Mouse (Mus musculus) heart, embryonic 13.5 days (tissue): ENCODE measurements around the gene Olfr113. TPM values are rescaled to one million over a fixed set of nuclear protein-coding genes. Genes with fewer than 3 reads are reported as not detected.
"Not testable (repeated sequence)": the region's sequence is repeated elsewhere in the genome, so short reads cannot be mapped to it uniquely, and the experiment has no call there.

Experiments
- ATAC-seq: fragments of 200-750 bp; cut with Nextera tagmentation; 2 replicates; pipeline ENCODE4 v1.8.0; 2017; ENCODE audit warnings: moderate TSS enrichment; ENCODE audit not compliant: insufficient number of reproducible peaks, low FRiP score, low TSS enrichment; ENCODE audit errors: extremely low read depth
- H3K27ac ChIP-seq: fragments of 300-500 bp; sonication (generic); replicated peaks from 2 replicates; pipeline ENCODE4 v1.5.1; 2015; ENCODE audit warnings: moderate library complexity, mild to moderate bottlenecking, inconsistent platforms
- H3K27me3 ChIP-seq: fragments of 300-500 bp; sonication (generic); replicated peaks from 2 replicates; pipeline ENCODE4 v1.6.1; 2015; ENCODE audit warnings: mild to moderate bottlenecking, inconsistent platforms
- H3K36me3 ChIP-seq: fragments of 300-500 bp; sonication (generic); 2 replicates; pipeline ENCODE4 v1.6.1; 2015; ENCODE audit warnings: mild to moderate bottlenecking, inconsistent platforms
- H3K4me1 ChIP-seq: fragments of 300-500 bp; sonication (generic); 2 replicates; pipeline ENCODE4 v1.6.1; 2015; ENCODE audit warnings: inconsistent platforms
- H3K4me2 ChIP-seq: fragments of 300-500 bp; sonication (generic); 2 replicates; pipeline ENCODE4 v1.6.1; 2015; ENCODE audit warnings: inconsistent platforms, mild to moderate bottlenecking, moderate library complexity
- H3K4me3 ChIP-seq: fragments of 300-500 bp; sonication (generic); 2 replicates; pipeline ENCODE4 v1.5.1; 2015; ENCODE audit warnings: moderate library complexity, mild to moderate bottlenecking, inconsistent platforms
- H3K9ac ChIP-seq: fragments of 300-500 bp; sonication (generic); 2 replicates; pipeline ENCODE4 v1.6.1; 2015; ENCODE audit warnings: inconsistent platforms, mild to moderate bottlenecking, moderate library complexity
- H3K9me3 ChIP-seq: fragments of 300-500 bp; sonication (generic); 2 replicates; pipeline ENCODE4 v1.6.1; 2016; ENCODE audit warnings: inconsistent platforms
- WGBS: fragments of 180-500 bp; shearing (Covaris S2); methylation state at CpG from one replicate; pipeline ENCODE4 v1.1.7; 2015; ENCODE audit warnings: mixed read lengths; 5-methylcytosine and 5-hydroxymethylcytosine counted together
- polyA plus RNA-seq: library from polyadenylated mRNA; unstranded; fragments of >200 nt; fragmentation: Nextera tagmentation; extraction: Ambion mirVana; gene quantifications from 2 replicates; pipeline ENCODE4 v1.2.1, GENCODE M21; 2015

Olfr113 gene
- not detected in 2 replicates for polyA plus RNA-seq

DNA sequence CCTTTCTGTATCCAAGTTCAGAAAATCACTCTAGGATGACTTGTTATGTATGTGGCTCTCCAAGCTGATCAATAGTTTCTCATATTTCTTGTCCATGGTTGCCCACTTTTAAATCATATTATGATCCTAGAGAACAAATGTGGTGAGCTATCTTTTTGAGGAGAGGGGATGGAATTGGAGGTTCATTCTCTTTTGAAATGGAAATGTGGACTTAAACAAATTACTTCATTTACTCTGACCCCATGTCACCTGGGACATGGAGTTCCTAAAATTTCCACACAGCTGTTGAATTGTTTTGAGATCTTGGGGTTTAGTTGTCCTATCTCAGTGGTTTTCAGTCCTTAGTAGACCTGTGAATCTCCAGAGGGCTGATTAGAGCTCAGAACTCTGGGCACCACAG is at the start of gene Olfr113:
Gene Olfr113, minus strand, starts transcription at position 101 of the 400 bp plus-strand sequence.
- Histone ChIP-seq H3K4me2 (no peak within 1 kb of the TSS), H3K9ac (no peak within 1 kb of the TSS), H3K36me3 (no peaks in the 10 kb centered on the region), H3K4me1 (no peaks in the 10 kb centered on the region), H3K27ac (no peak within 1 kb of the TSS), H3K4me3 (no peak within 1 kb of the TSS), H3K27me3 (no peaks in the 10 kb centered on the region), H3K9me3 (no peaks in the 10 kb centered on the region)
- ATAC-seq = no peak

DNA sequence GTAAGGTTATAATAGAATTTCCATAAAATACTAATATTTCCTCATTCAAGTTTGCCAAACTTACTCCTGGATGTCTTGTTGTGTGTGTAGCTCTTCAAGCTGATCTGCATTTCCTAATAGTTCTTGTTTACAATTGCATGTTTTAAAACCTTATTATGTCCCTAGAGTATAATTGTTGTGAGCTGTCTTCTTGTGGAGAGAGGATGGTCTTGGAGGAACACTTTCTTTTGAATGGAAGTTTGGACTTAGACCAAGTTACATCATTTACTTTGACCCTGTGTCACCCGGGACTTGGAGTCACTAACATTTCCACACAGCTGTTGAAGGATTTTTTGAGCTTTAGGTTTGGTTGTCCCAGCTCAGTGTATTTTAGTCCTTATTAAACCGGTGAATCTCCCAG is 49.5 kb upstream of the Olfr113 start, which contains the start of the genes Olfr115 and Olfr116:
Gene Olfr115, minus strand, starts transcription at position 101 of the 400 bp plus-strand sequence.
Gene Olfr116, minus strand, starts transcription at position 191 of the 400 bp plus-strand sequence.
- no peak for ATAC-seq
- Histone ChIP-seq H3K9ac (no peak within 1 kb of the TSS), H3K4me3 (no peak within 1 kb of the TSS), H3K27me3 (no peaks in the 10 kb centered on the region), H3K4me2 (no peak within 1 kb of the TSS), H3K36me3 (no peaks in the 10 kb centered on the region), H3K9me3 (peaks cover 11% of the 10 kb centered on the region), H3K27ac (no peak within 1 kb of the TSS), H3K4me1 (no peaks in the 10 kb centered on the region)
- 70% methylated on average over 2 of the region's 2 CpGs for WGBS

DNA sequence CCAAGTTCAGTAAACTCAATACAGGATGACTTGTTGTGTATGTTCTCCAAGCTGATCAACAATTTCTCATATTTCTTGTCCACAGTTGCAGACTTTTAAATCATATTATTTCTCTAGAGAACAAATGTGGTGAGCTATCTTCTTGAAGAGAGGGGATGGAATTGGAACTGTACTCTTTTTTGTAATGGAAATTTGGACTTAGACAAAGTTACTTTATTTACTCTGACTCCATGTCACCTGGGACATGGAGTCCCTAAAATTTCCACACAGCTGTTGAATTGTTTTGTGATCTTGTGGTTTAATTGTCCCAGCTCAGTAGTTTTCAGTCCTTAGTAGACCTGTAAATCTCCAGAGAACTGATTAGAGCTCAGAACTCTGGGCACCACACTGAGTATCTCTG is 15.2 kb upstream of the Olfr113 start, which contains the start of gene Olfr114:
Gene Olfr114, minus strand, starts transcription at position 101 of the 400 bp plus-strand sequence.
- Histone ChIP-seq H3K4me1 (no peaks in the 10 kb centered on the region), H3K4me3 (no peak within 1 kb of the TSS), H3K4me2 (no peak within 1 kb of the TSS), H3K9ac (no peak within 1 kb of the TSS), H3K27ac (no peak within 1 kb of the TSS), H3K36me3 (no peaks in the 10 kb centered on the region), H3K27me3 (no peaks in the 10 kb centered on the region), H3K9me3 (0 out of 2 replicates have a peak, but pooled peaks cover 9% of the 10 kb centered on the region)
- ATAC-seq = no peak

DNA sequence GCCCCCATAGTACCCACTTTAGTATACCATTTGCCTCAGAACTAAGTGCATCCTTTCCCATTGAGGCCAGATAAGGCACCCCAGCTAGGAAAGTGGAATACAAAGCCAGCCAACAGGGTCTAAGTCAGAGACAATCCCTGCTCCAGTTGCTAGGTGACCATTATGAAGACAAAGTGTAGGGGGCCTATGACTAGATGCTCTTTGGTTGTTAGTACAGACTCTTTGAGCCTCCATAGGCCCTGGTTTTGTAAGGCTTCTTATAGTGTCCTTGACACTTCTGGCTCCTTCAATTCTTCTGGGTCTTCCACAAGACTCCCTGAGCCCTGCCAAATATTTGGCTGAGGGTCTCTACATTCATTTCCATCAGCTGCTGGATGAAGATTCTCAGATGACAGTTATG is 8.1 kb downstream of the Olfr113 start, which contains the start of gene Olfr112:
Gene Olfr112, minus strand, starts transcription at position 101 of the 400 bp plus-strand sequence.
- ATAC-seq = no peak
- Histone ChIP-seq H3K36me3 (no peaks in the 10 kb centered on the region), H3K4me1 (no peaks in the 10 kb centered on the region), H3K27ac (no peak within 1 kb of the TSS), H3K4me3 (no peak within 1 kb of the TSS), H3K4me2 (no peak within 1 kb of the TSS), H3K9ac (no peak within 1 kb of the TSS), H3K27me3 (no peaks in the 10 kb centered on the region), H3K9me3 (no peaks in the 10 kb centered on the region)

DNA sequence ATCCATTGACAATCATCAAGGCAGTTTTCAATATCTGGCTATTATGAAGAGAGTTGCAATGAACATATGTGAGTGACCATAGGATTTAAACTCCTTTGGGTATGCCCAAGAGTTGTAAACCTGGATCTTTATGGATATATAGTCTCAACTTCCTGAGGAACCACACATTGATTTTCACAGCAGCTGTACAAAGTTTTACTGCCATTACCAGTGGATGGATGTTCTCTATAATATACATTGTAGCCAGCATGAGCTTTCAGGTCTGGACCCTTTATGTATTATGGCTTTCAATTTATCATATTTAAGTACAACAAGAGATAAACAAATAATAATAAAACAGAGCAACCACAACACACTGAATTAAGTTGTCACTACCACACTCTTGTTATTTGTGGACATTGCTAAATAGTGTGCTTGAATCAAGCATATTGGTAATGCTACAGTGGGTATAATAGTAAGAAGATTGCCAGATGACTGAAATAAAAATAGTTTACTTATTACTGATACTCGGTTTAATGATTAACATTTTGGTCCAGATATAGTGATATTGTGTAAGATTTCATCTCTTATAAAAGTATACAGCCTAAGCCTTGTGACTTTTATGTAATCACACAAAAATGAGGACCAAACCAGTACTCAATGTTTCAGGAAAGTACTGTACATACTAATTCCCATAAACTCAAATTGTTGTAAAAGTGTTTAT is 18.4 kb downstream of the Olfr113 start:
- no peak overlapping the region for H3K9ac ChIP-seq

DNA sequence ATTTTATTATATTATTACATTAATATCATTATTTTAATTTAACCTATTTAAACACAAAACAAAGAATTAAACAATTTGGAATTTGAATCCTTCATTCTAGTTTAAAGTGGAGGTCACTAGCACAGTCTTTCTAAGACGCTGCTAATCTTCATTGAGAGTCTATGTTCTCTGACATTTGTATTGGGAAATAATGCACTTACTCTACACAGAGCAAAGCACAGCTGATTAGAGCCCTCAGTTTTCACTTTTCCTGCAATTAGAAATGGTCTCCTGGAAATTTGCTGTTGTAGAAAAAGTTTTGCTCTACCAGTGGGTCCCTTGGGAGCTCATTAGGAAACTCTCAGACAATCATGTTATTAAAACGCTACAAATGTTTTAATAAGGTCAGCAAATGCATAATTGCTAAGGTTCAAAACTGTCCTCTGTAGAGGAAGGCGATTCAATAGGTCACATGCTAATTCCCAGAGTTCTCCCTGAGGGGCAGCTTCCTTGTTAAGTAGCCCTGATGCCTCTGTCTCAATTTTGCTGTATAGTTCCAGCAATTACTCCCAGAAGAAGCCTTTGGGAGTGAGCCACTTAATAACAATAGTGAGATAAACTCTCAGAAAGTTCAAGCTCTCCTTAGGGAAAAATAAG is 33.5 kb downstream of the Olfr113 start:
- no peak overlapping the region for H3K4me2 ChIP-seq
- no peaks in the 10 kb centered on the region for H3K36me3 ChIP-seq
- H3K9ac ChIP-seq = no peak overlapping the region
- H3K27me3 ChIP-seq = no peaks in the 10 kb centered on the region
- WGBS = 62% methylated on average over 3 of the region's 3 CpGs
- no peaks in the 10 kb centered on the region for H3K4me1 ChIP-seq
- ATAC-seq = no peak
- no peak overlapping the region for H3K27ac ChIP-seq
- H3K9me3 ChIP-seq = no peaks in the 10 kb centered on the region
- H3K4me3 ChIP-seq = no peak overlapping the region

More for the DNA sequence above, 18.4 kb downstream of the Olfr113 start:
- no peak for ATAC-seq
- 30% methylated on average over 1 of the region's 1 CpGs for WGBS
- no peak overlapping the region for H3K27ac ChIP-seq
- H3K36me3 ChIP-seq = no peaks in the 10 kb centered on the region
- no peak overlapping the region for H3K4me3 ChIP-seq
- no peaks in the 10 kb centered on the region for H3K27me3 ChIP-seq
- H3K4me2 ChIP-seq = no peak overlapping the region
- H3K4me1 ChIP-seq = no peaks in the 10 kb centered on the region
- H3K9me3 ChIP-seq = 0 out of 2 replicates have a peak, but pooled peaks cover 2% of the 10 kb centered on the region

DNA sequence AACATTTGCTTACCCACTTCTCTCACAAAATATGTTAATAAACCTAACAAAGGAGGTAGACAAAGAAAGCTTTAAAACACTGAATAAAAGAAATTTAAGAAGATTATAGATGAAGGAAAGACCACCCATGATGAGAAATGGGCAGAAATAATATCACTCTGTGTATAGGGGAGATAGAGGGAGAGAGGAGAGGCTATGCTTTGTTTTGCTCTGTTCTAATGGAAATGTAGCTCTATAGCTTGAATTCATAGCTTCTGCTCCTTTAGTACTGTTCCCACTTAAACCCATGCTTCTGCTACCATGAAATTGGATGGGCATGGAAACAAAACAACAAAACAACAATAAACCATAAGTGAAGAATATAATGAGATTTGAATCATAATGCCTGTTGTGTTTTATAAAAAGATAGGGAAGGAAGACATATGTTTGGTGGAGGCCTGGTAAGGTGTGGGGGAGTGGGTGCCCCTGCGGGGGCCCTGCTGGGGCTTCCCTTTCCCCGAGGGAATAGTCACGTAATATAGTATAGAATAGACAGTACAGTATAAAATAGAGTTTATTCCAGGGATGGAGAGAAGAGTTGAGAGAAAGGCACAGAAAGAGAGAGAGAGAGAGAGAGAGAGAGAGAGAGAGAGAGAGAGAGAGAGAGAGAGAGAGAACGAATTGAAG is 35.9 kb downstream of the Olfr113 start:
- WGBS = 69% methylated on average over 4 of the region's 4 CpGs
- Histone ChIP-seq H3K4me1 (no peaks in the 10 kb centered on the region), H3K27me3 (no peaks in the 10 kb centered on the region), H3K9me3 (no peaks in the 10 kb centered on the region), H3K9ac (no peak overlapping the region), H3K4me2 (no peak overlapping the region), H3K4me3 (no peak overlapping the region), H3K36me3 (no peaks in the 10 kb centered on the region), H3K27ac (no peak overlapping the region)
- no peak for ATAC-seq

DNA sequence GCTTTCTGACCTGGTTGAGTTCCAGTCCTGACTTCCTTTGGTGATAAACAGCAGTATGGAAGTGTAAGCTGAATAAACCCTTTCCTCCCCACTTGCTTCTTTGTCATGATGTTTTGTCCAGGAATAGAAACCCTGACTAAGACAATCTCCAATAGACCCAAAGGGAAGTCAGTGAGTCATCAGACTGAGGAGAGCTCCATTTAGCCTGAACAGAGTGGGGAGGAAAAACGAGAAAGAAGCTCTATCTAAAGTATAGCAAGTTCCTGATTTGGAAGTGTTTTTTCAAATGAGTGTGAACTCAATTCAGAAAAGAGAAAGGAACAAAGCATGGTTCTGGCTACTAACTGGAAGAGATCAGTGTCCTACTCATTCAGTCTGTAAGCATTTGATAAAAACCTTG is 39.0 kb downstream of the Olfr113 start:
- H3K4me1 ChIP-seq, H3K9me3 ChIP-seq, H3K9ac ChIP-seq, H3K4me3 ChIP-seq, H3K27me3 ChIP-seq, H3K36me3 ChIP-seq, H3K27ac ChIP-seq, ATAC-seq, H3K4me2 ChIP-seq: not testable (repeated sequence)
- WGBS = 10% methylated on average over 1 of the region's 1 CpGs

DNA sequence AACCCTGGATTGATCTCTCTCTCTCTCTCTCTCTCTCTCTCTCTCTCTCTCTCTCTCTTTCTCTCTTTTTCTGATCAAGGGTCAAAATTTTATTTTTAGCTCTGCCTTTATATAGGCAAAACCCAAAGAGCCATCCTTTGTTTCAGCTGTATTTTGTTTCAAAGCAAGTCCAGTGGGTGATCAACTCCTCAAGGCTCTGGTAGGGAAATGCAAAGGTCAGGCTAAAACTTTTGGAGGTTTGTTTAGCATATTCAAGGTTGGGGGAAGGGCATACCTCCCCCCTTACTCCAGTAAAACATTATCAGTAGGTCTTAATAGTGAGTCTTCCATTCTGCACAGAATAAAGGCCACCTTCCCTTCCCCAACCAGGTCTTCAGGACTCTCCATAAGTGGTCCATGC is 42.3 kb downstream of the Olfr113 start:
- no peak for ATAC-seq
- Histone ChIP-seq H3K36me3 (no peaks in the 10 kb centered on the region), H3K9ac (no peak overlapping the region), H3K27me3 (no peaks in the 10 kb centered on the region), H3K9me3 (no peaks in the 10 kb centered on the region), H3K4me1 (no peaks in the 10 kb centered on the region), H3K4me2 (no peak overlapping the region), H3K4me3 (no peak overlapping the region), H3K27ac (no peak overlapping the region)

DNA sequence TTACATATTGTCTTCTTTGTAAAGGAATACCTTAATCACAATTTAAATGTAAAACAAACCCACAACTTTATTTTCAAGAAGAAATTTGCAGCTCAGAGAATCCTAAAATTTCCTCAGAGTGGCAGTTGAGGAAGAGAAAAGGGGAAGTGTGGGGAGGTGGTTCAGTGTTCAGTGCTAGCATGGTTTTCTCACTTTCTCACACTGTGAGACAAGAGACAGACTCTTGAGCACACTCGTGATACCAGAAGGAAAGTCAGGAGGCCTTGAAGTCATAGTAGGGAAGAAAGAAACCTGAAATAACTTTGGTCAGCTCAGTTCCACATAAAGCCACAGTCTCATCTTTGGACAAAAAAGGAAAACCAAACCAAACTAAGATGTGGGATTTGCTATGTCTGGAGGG is 52.0 kb downstream of the Olfr113 start:
- not testable (repeated sequence) for ATAC-seq, H3K9ac ChIP-seq, H3K4me2 ChIP-seq, H3K4me3 ChIP-seq, H3K27ac ChIP-seq, H3K9me3 ChIP-seq, H3K4me1 ChIP-seq, H3K27me3 ChIP-seq, H3K36me3 ChIP-seq
- WGBS = 63% methylated on average over 1 of the region's 1 CpGs

DNA sequence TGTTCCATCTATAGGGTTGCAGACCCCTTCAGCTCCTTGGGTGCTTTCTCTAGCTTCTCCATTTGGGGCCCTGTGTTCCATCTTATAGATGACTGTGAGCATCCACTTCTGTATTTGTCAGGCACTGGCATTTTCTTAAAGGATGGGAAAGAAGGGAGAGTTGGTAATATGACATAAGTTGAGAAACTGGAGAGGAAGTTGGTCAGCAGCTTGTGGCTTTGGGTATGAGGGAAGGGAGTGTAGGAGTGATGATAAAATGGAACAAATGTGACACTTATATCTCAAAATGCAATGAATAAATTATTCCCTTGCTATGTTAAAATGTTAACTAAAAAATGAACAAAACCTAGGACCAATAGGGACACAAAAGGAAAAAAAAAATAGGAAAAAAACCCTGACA is 52.9 kb downstream of the Olfr113 start:
- H3K27me3 ChIP-seq, H3K27ac ChIP-seq, ATAC-seq, H3K4me3 ChIP-seq, H3K36me3 ChIP-seq, H3K9me3 ChIP-seq, H3K4me2 ChIP-seq, H3K4me1 ChIP-seq, H3K9ac ChIP-seq: not testable (repeated sequence)
